Mouse (Mus musculus) CD4-positive, CD25-positive, alpha-beta regulatory T cell, adult 4 months (primary cell): ENCODE data around the gene Igfbp5. TPM values are rescaled to one million over a fixed set of nuclear protein-coding genes. Genes with fewer than 3 reads are reported as not detected.

Experiments
- ATAC-seq: one replicate; pipeline ENCODE4 v1.8.0; 2017
- polyA plus RNA-seq, 2 experiments: library from polyadenylated mRNA; unstranded; fragments of 100-300 nt; shearing (Covaris generic); gene quantifications; one replicate each; pipeline ENCODE4 v1.2.1; 2017

Gene Igfbp5
- polyA plus RNA-seq, 2 experiments from 2014 or later = not detected

GRCm38 (mm10) chr1:72868429-72869215, 6.1 kb downstream of the Igfbp5 start:
- no peak for ATAC-seq

GRCm38 (mm10) chr1:72867346-72867745, 7.3 kb downstream of the Igfbp5 start:
- no peak for ATAC-seq

- ATAC-seq = no peak
Observed at GRCm38 (mm10) chr1:72866417-72866816, 8.3 kb downstream of the Igfbp5 start.

DNA sequence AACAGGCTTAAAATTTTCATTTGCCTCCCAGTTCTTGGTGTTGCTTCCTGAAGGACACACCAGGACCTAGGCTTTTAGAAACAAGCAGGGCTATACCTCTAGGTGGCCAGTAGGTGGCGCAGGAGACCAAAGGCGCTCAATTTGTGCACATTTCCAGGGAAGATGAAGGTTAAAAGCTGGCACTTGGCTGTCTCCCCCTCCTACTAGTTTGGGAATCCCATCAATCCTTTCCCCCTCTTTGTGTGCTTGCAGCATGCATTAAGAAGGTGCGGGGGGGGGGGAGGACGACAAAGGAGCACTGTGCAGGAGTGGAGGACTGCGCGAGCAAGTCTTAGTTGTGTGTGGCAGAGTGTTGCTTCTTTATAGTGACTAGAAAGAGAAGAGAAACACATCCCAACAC, 8.8 kb downstream of the Igfbp5 start:
- no peak for ATAC-seq

GRCm38 (mm10) chr1:72864272-72864671, 10.4 kb downstream of the Igfbp5 start:
- no peak for ATAC-seq

DNA sequence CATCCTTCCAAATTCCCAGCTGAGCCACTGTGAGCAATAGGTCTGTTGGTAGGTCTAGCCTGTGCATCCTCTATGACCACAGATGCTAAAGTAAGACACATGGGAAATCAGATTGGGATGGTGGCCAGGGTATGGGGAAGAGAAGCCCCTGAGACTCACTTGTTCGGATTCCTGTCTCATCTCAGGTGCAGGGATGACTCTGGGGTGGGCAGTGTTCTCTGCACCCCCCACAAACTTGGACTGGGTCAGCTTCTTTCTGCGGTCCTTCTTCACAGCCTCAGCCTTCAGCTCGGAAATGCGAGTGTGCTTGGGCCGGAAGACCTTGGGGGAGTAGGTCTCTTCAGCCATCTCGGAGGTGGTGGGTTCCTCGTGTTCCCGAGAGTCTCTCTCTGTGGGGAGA, 11.0 kb downstream of the Igfbp5 start:
- no peak for ATAC-seq

DNA sequence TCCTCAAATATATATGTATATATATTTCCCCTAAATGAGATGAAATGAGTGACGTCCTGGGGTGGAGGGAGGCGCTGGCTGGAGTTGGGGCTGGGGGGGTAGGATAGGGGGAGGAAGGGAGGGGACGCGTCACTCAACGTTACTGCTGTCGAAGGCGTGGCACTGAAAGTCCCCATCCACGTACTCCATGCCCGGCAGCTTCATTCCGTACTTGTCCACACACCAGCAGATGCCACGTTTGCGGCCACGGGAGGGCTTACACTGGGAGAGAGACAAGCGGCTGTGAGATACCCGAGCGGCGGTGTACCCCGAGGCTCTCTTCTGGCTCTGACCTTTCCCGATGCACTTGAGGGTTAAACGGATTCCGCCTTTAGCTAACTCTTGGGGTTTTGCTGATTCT, 12.4 kb downstream of the Igfbp5 start:
- no peak for ATAC-seq

DNA sequence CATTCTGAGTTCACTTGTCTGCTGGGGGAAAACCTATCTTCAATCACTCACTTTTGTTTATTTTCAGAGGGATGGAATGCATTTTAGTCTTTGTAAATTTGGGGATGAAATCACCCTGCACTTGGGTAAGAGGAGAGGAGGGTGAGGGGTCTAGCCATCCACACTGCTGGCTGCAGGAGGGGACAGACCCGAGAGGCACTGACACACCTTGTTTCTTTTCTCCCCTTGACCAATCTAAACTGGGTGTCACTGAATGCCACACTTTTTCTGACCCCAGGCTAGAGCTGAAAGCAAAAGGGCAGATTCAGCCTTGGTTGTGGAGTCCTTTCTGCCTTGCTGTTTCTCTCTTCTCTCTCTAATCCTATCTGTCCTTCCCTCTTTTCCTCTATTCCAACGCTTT, 13.0 kb downstream of the Igfbp5 start:
- ATAC-seq = no peak

DNA sequence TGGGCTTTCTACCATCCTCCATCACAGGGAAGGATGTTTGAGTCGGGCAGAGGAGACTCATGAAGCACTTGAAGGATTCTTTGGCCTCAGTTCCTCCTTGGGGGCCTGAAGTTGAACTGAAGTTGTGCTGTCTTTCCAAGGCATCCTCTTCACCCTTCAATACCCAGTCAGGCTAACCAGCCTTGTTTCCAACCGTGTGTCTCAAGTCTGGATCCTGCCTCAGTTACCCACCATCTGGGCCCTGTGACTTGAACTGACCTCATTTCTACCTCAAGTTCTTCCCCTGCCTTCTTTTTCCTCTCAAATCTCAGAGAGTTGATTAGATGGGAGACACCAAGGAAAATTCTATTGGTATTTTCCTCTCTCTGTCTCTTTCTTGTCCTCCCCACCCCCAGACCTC, 14.2 kb downstream of the Igfbp5 start:
- no peak for ATAC-seq

- no peak for ATAC-seq
Observed at GRCm38 (mm10) chr1:72859963-72860362, 14.7 kb downstream of the Igfbp5 start.

DNA sequence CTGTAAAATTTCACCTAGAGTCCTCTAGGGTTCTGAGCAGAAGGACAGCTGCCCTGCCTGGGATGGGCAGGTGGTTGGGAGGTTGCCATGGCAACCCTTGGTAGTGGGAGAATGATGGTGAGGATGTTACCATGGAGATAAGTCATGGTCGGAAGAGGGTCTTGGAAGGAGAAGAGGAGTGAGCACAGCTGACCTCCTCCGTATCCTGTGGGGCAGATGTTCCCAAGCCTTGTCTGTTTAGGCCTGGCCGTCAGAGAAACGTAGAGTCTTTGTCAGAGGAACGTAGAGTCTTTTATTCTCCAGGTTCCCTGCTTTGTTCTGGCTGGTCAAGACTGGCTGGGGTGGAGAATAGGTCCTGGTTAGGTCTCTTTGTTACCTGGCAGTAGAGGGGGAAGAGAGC, 15.8 kb downstream of the Igfbp5 start:
- ATAC-seq = no peak

GRCm38 (mm10) chr1:72858286-72858685, 16.4 kb downstream of the Igfbp5 start:
- no peak for ATAC-seq

- no peak for ATAC-seq
Observed at GRCm38 (mm10) chr1:72857631-72858030, 17.1 kb downstream of the Igfbp5 start.

GRCm38 (mm10) chr1:72857142-72857541, 17.5 kb downstream of the Igfbp5 start:
- ATAC-seq = no peak

- no peak for ATAC-seq
Observed at GRCm38 (mm10) chr1:72856209-72856909, 18.3 kb downstream of the Igfbp5 start.

- ATAC-seq = no peak
Observed at GRCm38 (mm10) chr1:72855729-72856128, 19.0 kb downstream of the Igfbp5 start.

DNA sequence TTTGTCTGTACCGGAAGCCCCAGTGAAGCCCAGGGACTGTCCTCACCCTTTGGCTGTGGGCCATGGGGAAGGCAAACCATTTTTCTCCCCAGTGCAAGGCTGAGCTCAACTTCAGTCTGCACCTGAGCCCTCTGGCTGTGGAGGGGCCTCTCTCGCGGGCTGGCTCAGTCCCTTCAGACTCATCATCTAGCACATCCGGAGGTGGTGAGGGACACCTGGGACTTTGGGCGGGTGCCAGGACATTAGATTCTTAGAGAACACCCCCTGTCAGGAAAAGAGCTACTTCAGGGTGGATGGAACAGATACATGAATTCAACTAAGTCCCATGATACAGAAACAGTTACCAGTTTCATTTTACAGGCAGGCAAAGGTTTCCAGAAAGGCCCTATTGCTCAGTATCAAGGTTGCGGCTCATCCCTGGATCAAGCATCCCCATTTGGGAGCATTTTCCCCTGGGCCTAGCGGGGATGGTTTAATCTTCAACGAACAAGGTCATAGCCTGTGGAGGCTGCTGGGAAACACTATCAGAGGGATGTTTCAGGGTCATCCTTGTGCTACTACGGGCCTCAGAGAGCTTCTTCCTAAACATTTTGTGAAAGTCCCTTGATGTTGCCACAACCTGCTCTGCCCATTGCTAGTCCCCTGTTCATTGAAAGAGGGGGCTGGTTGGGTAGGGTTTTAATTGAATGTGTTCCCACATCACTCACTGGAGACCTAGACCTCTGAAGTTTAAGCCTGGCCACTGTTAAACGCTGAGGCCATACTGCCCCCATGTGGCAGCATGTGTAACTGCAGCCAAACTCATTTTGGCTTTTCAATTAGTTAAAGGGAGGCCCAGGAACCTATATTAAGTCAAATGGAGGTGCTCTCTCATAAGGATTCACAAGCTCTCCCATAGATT, 20.1 kb downstream of the Igfbp5 start:
- ATAC-seq = no peak

DNA sequence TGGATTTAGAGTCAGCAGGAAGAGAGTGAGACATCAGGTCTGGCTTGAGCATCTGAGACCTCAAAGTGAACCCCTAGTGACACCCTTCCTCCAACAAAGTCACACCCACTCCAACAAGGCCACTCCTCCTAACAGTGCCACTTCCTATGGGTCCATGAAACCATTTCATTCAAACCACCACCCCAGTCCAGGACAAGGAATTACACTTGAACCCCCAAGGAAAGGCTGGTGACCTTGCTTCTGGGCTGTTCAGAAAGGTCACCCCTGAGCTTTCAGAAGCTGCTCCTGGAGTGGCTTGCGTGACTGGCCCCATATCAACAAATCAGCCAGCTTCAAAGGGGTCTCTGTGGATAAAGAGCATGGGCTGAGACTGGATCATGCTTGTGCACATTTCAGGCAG, 20.9 kb downstream of the Igfbp5 start:
- ATAC-seq = no peak

DNA sequence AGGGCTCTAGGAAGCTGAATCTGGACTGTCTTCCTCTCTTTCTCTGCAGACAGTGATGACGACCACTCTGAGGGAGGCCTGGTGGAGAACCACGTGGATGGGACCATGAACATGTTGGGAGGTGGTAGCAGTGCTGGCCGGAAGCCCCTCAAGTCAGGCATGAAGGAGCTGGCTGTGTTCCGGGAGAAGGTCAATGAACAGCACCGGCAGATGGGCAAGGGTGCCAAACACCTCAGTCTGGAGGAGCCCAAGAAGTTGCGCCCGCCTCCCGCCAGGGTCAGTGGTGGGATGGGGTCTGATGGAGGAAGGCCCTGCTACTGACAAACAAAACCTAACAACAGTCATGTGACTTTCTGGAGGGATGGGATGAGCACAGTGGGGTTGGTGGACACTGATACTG, 25.6 kb downstream of the Igfbp5 start:
- no peak for ATAC-seq

- no peak for ATAC-seq
Observed at GRCm38 (mm10) chr1:72847849-72848380, 26.8 kb downstream of the Igfbp5 start.

DNA sequence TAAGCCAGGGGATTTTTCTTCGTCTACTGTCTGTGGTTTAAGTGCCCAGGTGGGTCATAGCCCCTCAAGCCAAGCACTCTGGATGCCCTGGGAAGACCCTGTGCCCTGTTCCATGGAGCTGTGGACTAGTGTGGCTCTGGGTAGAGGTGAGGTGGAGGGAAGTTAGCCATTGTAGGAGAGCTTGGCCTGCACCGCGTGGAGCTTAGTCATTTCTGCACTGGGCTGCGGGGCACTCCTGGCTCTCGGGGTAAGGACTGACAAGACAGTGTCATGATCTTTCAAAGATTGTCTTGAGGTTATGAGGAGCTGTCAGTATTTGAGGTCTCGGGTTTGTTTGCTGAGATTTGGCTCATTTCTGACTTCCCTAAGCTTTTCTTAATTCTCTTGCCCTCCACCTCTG, 30.0 kb downstream of the Igfbp5 start:
- no peak for ATAC-seq

- no peak for ATAC-seq
Observed at GRCm38 (mm10) chr1:72842666-72843459, 31.8 kb downstream of the Igfbp5 start.
